Mouse (Mus musculus): Measurements from ENCODE around the gene Bcas2. TPM values are rescaled to one million over a fixed set of nuclear protein-coding genes. Genes with fewer than 3 reads are reported as not detected.
"Not testable (repeated sequence)": the region's sequence is repeated elsewhere in the genome, so short reads cannot be mapped to it uniquely, and the experiment has no call there.

Gene Bcas2
- polyA plus RNA-seq, 1 experiment from 2014 or later = 144 TPM

GRCm38 (mm10) chr3:103193186-103193585 is 21.7 kb downstream of the Bcas2 start:
- Histone ChIP-seq H3K36me3 (ENCODE audit: insufficient read depth, low read length) (no peaks in the 10 kb centered on the region), H3K4me2 (ENCODE audit: low read length) (no peak overlapping the region), H3K9me3 (replicated peaks; ENCODE audit: low read length) (no peaks in the 10 kb centered on the region), H3K27me3 (ENCODE audit: insufficient read depth, low read length) (no peaks in the 10 kb centered on the region), H3K4me1 (replicated peaks; ENCODE audit: insufficient read depth, low read length) (no peaks in the 10 kb centered on the region), H3K9ac (ENCODE audit: low read depth, low read length) (no peak overlapping the region), H3K4me3 (replicated peaks; ENCODE audit: low read depth, low read length) (no peak overlapping the region), H3K27ac (no peak overlapping the region)
- 88% methylated on average over 1 of the region's 1 CpGs for WGBS
- no peak for DNase-seq (ENCODE audit: low spot score)
- ATAC-seq (replicated peaks; ENCODE audit: low FRiP score, low read depth) = no peak
- no peak for TF ChIP-seq CTCF (IDR thresholded peaks at IDR 0.05; ENCODE audit: low read depth)

- TF ChIP-seq CTCF (IDR thresholded peaks at IDR 0.05; ENCODE audit: low read depth) = no peak
- H3K36me3 ChIP-seq (ENCODE audit: insufficient read depth, low read length) = no peaks in the 10 kb centered on the region
- no peak overlapping the region for H3K27ac ChIP-seq
- no peaks in the 10 kb centered on the region for H3K4me1 ChIP-seq (replicated peaks; ENCODE audit: insufficient read depth, low read length)
- H3K4me3 ChIP-seq (replicated peaks; ENCODE audit: low read depth, low read length) = no peak overlapping the region
- H3K4me2 ChIP-seq (ENCODE audit: low read length) = no peak overlapping the region
- no peak overlapping the region for H3K9ac ChIP-seq (ENCODE audit: low read depth, low read length)
- H3K9me3 ChIP-seq (replicated peaks; ENCODE audit: low read length) = no peaks in the 10 kb centered on the region
- ATAC-seq (replicated peaks; ENCODE audit: low FRiP score, low read depth) (no peak), DNase-seq (ENCODE audit: low spot score) (no peak)
- WGBS = 76% methylated on average over 7 of the region's 7 CpGs
- H3K27me3 ChIP-seq (ENCODE audit: insufficient read depth, low read length) = no peaks in the 10 kb centered on the region
Observed at GRCm38 (mm10) chr3:103196320-103196823, 24.9 kb downstream of the Bcas2 start.

- no peak for ATAC-seq (replicated peaks; ENCODE audit: low FRiP score, low read depth)
- 85% methylated on average over 5 of the region's 5 CpGs for WGBS
- DNase-seq (ENCODE audit: low spot score) = no peak
Observed at GRCm38 (mm10) chr3:103199386-103199785, 27.9 kb downstream of the Bcas2 start.

GRCm38 (mm10) chr3:103201105-103201504 is 29.6 kb downstream of the Bcas2 start:
- H3K9me3 ChIP-seq (replicated peaks; ENCODE audit: low read length); H3K4me2 ChIP-seq (ENCODE audit: low read length); H3K4me1 ChIP-seq (replicated peaks; ENCODE audit: insufficient read depth, low read length); DNase-seq (ENCODE audit: low spot score); H3K9ac ChIP-seq (ENCODE audit: low read depth, low read length); H3K27ac ChIP-seq; H3K27me3 ChIP-seq (ENCODE audit: insufficient read depth, low read length); H3K4me3 ChIP-seq (replicated peaks; ENCODE audit: low read depth, low read length); ATAC-seq (replicated peaks; ENCODE audit: low FRiP score, low read depth); H3K36me3 ChIP-seq (ENCODE audit: insufficient read depth, low read length): not testable (repeated sequence)
- 95% methylated on average over 7 of the region's 7 CpGs for WGBS

More at GRCm38 (mm10) chr3:103199386-103199785, 27.9 kb downstream of the Bcas2 start:
- Histone ChIP-seq H3K9me3 (replicated peaks; ENCODE audit: low read length) (no peaks in the 10 kb centered on the region), H3K4me2 (ENCODE audit: low read length) (no peak overlapping the region), H3K27me3 (ENCODE audit: insufficient read depth, low read length) (no peaks in the 10 kb centered on the region), H3K36me3 (ENCODE audit: insufficient read depth, low read length) (no peaks in the 10 kb centered on the region), H3K4me3 (replicated peaks; ENCODE audit: low read depth, low read length) (no peak overlapping the region), H3K4me1 (replicated peaks; ENCODE audit: insufficient read depth, low read length) (no peaks in the 10 kb centered on the region), H3K9ac (ENCODE audit: low read depth, low read length) (no peak overlapping the region), H3K27ac (no peak overlapping the region)
- TF ChIP-seq CTCF (IDR thresholded peaks at IDR 0.05; ENCODE audit: low read depth) = no peak

GRCm38 (mm10) chr3:103203554-103203953 is 32.1 kb downstream of the Bcas2 start:
- Histone ChIP-seq H3K9ac (ENCODE audit: low read depth, low read length) (no peak overlapping the region), H3K4me3 (replicated peaks; ENCODE audit: low read depth, low read length) (no peak overlapping the region), H3K9me3 (replicated peaks; ENCODE audit: low read length) (no peaks in the 10 kb centered on the region), H3K4me1 (replicated peaks; ENCODE audit: insufficient read depth, low read length) (no peaks in the 10 kb centered on the region), H3K27ac (no peak overlapping the region), H3K4me2 (ENCODE audit: low read length) (no peak overlapping the region), H3K36me3 (ENCODE audit: insufficient read depth, low read length) (no peaks in the 10 kb centered on the region), H3K27me3 (ENCODE audit: insufficient read depth, low read length) (no peaks in the 10 kb centered on the region)
- no peak for ATAC-seq (replicated peaks; ENCODE audit: low FRiP score, low read depth)
- DNase-seq (ENCODE audit: low spot score) = no peak
- TF ChIP-seq CTCF (IDR thresholded peaks at IDR 0.05; ENCODE audit: low read depth) = no peak
- 100% methylated on average over 1 of the region's 1 CpGs for WGBS

GRCm38 (mm10) chr3:103204445-103204844 is 33.0 kb downstream of the Bcas2 start:
- no peaks in the 10 kb centered on the region for H3K9me3 ChIP-seq (replicated peaks; ENCODE audit: low read length)
- no peak overlapping the region for H3K4me3 ChIP-seq (replicated peaks; ENCODE audit: low read depth, low read length)
- no peak overlapping the region for H3K27ac ChIP-seq
- no peak overlapping the region for H3K4me2 ChIP-seq (ENCODE audit: low read length)
- WGBS = 86% methylated on average over 3 of the region's 3 CpGs
- DNase-seq (ENCODE audit: low spot score) (no peak), ATAC-seq (replicated peaks; ENCODE audit: low FRiP score, low read depth) (no peak)
- no peak overlapping the region for H3K9ac ChIP-seq (ENCODE audit: low read depth, low read length)
- H3K4me1 ChIP-seq (replicated peaks; ENCODE audit: insufficient read depth, low read length) = no peaks in the 10 kb centered on the region
- H3K36me3 ChIP-seq (ENCODE audit: insufficient read depth, low read length) = no peaks in the 10 kb centered on the region
- no peak for TF ChIP-seq CTCF (IDR thresholded peaks at IDR 0.05; ENCODE audit: low read depth)
- no peaks in the 10 kb centered on the region for H3K27me3 ChIP-seq (ENCODE audit: insufficient read depth, low read length)

GRCm38 (mm10) chr3:103206393-103206792 is 34.9 kb downstream of the Bcas2 start:
- no peaks in the 10 kb centered on the region for H3K9me3 ChIP-seq (replicated peaks; ENCODE audit: low read length)
- ATAC-seq (replicated peaks; ENCODE audit: low FRiP score, low read depth) = no peak
- no peak overlapping the region for H3K27ac ChIP-seq
- no peak for DNase-seq (ENCODE audit: low spot score)
- H3K27me3 ChIP-seq (ENCODE audit: insufficient read depth, low read length) = no peaks in the 10 kb centered on the region
- H3K4me3 ChIP-seq (replicated peaks; ENCODE audit: low read depth, low read length) = no peak overlapping the region
- no peaks in the 10 kb centered on the region for H3K36me3 ChIP-seq (ENCODE audit: insufficient read depth, low read length)
- H3K4me1 ChIP-seq (replicated peaks; ENCODE audit: insufficient read depth, low read length) = no peaks in the 10 kb centered on the region
- TF ChIP-seq CTCF (IDR thresholded peaks at IDR 0.05; ENCODE audit: low read depth) = no peak
- H3K9ac ChIP-seq (ENCODE audit: low read depth, low read length) = no peak overlapping the region
- H3K4me2 ChIP-seq (ENCODE audit: low read length) = no peak overlapping the region
- WGBS = 83% methylated on average over 6 of the region's 6 CpGs
